Mouse (Mus musculus): ENCODE data around the gene Arhgef17.

The Arhgef17 gene

GRCm38 (mm10) chr7:100843866-100844265 is 88.0 kb downstream of the Arhgef17 start:
- DNase-seq = no peak

- DNase-seq = no peak
Observed at GRCm38 (mm10) chr7:100842175-100842574, 89.7 kb downstream of the Arhgef17 start.

- DNase-seq = no peak
Observed at GRCm38 (mm10) chr7:100841608-100842007, 90.3 kb downstream of the Arhgef17 start.

- no peak for DNase-seq
Observed at GRCm38 (mm10) chr7:100840906-100841305, 91.0 kb downstream of the Arhgef17 start.

- DNase-seq = no peak
Observed at GRCm38 (mm10) chr7:100839632-100840402, 92.1 kb downstream of the Arhgef17 start.

- no peak for DNase-seq
Observed at GRCm38 (mm10) chr7:100837701-100838100, 94.2 kb downstream of the Arhgef17 start.

- DNase-seq = no peak
Observed at GRCm38 (mm10) chr7:100836657-100837056, 95.2 kb downstream of the Arhgef17 start.

GRCm38 (mm10) chr7:100835711-100836110 is 96.2 kb downstream of the Arhgef17 start:
- no peak for DNase-seq

GRCm38 (mm10) chr7:100835168-100835567 is 96.7 kb downstream of the Arhgef17 start:
- DNase-seq = no peak

- no peak for DNase-seq
Observed at GRCm38 (mm10) chr7:100833859-100834258, 98.0 kb downstream of the Arhgef17 start.

- DNase-seq = no peak
Observed at GRCm38 (mm10) chr7:100828549-100828948, 103.4 kb downstream of the Arhgef17 start.

GRCm38 (mm10) chr7:100824661-100825060 is 107.2 kb downstream of the Arhgef17 start:
- DNase-seq = no peak
